Mouse (Mus musculus): Measurements from ENCODE around the gene Bcap31. TPM values are rescaled to one million over a fixed set of nuclear protein-coding genes. Genes with fewer than 3 reads are reported as not detected.

The Bcap31 gene
- polyA plus RNA-seq, 1 experiment from 2014 or later = 188 TPM

DNA sequence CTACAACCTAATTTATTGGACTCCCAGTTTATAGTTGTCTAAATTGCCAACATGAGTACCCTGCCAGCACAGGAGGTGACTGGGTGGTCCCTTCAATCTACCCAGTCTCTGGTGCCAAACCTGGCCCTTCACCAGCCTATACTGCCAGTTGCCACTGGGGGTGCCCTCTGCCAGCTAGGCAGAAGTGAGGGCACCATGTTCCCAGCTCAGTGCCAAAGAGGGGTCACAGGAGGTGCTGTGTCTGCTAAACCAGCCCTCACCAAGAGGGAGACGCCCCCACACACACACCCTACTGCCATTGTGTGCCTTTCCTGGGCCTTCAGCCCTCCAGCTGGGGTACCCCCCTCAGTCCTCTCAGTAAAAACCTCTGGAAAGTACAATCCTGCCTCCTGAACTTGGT, 22.2 kb upstream of the Bcap31 start:
- no peaks in the 10 kb centered on the region for H3K36me3 ChIP-seq (ENCODE audit: control insufficient read depth, insufficient read depth)
- H3K27ac ChIP-seq (ENCODE audit: low read length) = no peak overlapping the region
- no peak overlapping the region for H3K4me3 ChIP-seq (ENCODE audit: low read length)
- H3K9ac ChIP-seq (ENCODE audit: low read length) = no peak overlapping the region
- H3K9me3 ChIP-seq (replicated peaks; ENCODE audit: control insufficient read depth, low read length) = no peaks in the 10 kb centered on the region
- H3K27me3 ChIP-seq (ENCODE audit: control insufficient read depth, insufficient read depth, low read length) = no peaks in the 10 kb centered on the region
- WGBS = 62% methylated on average over 1 of the region's 1 CpGs
- ATAC-seq (replicated peaks; ENCODE audit: extremely low read depth, insufficient read depth, low FRiP score) = no peak
- no peaks in the 10 kb centered on the region for H3K4me1 ChIP-seq (ENCODE audit: control insufficient read depth, insufficient read depth, low read length)
- no peak overlapping the region for H3K4me2 ChIP-seq (ENCODE audit: low read depth, low read length)

GRCm38 (mm10) chrX:73730908-73731307, 14.9 kb upstream of the Bcap31 start:
- 48% methylated on average over 1 of the region's 1 CpGs for WGBS
- H3K4me1 ChIP-seq (ENCODE audit: control insufficient read depth, insufficient read depth, low read length) = no peaks in the 10 kb centered on the region

DNA sequence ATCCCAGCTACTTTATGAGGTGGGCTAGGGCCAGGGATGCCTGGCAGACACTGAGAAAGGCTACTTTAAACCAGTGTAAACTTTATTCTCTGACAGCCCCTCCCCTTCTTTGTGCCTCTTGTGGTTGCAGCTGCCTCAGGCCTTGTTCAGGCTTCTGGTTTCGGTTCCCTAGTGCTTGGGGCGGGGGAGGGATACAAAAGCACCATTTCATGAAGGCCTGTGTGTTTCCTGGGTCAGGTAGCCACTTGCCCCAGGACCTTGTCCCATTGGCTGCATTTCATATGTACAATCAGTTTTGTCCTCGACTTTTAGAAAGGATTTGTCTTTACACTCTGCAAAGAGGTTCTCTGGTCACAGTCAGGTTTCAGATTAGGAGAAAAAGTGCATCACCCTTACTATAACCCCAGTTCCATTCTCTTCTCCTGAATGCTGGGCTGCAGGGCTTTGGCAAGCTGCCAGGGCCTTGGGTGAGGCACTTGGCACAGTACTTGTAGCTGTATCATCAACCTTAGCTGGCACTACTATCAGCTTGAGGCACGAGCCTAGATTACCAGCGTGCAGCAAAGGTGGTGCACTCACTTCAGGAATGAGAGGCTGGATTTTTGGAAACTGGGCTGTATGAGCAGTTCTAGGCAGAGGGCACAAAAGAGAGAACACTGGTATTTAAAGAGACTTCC, 2.8 kb upstream of the Bcap31 start:
- ATAC-seq (replicated peaks; ENCODE audit: extremely low read depth, insufficient read depth, low FRiP score) = no peak
- Histone ChIP-seq H3K4me2 (ENCODE audit: low read depth, low read length) (peak overlapping the region; percentile 76), H3K9me3 (replicated peaks; ENCODE audit: control insufficient read depth, low read length) (no peaks in the 10 kb centered on the region), H3K9ac (ENCODE audit: low read length) (peak overlapping the region; percentile 18), H3K4me1 (ENCODE audit: control insufficient read depth, insufficient read depth, low read length) (peaks cover 29% of the 10 kb centered on the region), H3K27me3 (ENCODE audit: control insufficient read depth, insufficient read depth, low read length) (no peaks in the 10 kb centered on the region), H3K4me3 (ENCODE audit: low read length) (peak overlapping the region; percentile 65), H3K36me3 (ENCODE audit: control insufficient read depth, insufficient read depth) (peaks cover 6% of the 10 kb centered on the region; the same call in 1 of the 2 replicates), H3K27ac (ENCODE audit: low read length) (peak overlapping the region; percentile 70)
- WGBS = 19% methylated on average over 5 of the region's 5 CpGs

More at GRCm38 (mm10) chrX:73730908-73731307, 14.9 kb upstream of the Bcap31 start:
- H3K36me3 ChIP-seq (ENCODE audit: control insufficient read depth, insufficient read depth) = peaks cover 4% of the 10 kb centered on the region; the same call in 1 of the 2 replicates
- H3K9me3 ChIP-seq (replicated peaks; ENCODE audit: control insufficient read depth, low read length) = no peaks in the 10 kb centered on the region
- H3K27me3 ChIP-seq (ENCODE audit: control insufficient read depth, insufficient read depth, low read length) = no peaks in the 10 kb centered on the region
- H3K27ac ChIP-seq (ENCODE audit: low read length) = no peak overlapping the region
- H3K4me2 ChIP-seq (ENCODE audit: low read depth, low read length) = no peak overlapping the region
- ATAC-seq (replicated peaks; ENCODE audit: extremely low read depth, insufficient read depth, low FRiP score) = no peak
- H3K9ac ChIP-seq (ENCODE audit: low read length) = no peak overlapping the region
- H3K4me3 ChIP-seq (ENCODE audit: low read length) = no peak overlapping the region

- Histone ChIP-seq H3K9me3 (replicated peaks; ENCODE audit: control insufficient read depth, low read length) (no peaks in the 10 kb centered on the region), H3K27ac (ENCODE audit: low read length) (peak overlapping the region; percentile 70), H3K36me3 (ENCODE audit: control insufficient read depth, insufficient read depth) (peaks cover 6% of the 10 kb centered on the region; the same call in 1 of the 2 replicates), H3K4me1 (ENCODE audit: control insufficient read depth, insufficient read depth, low read length) (peaks cover 29% of the 10 kb centered on the region), H3K4me3 (ENCODE audit: low read length) (peak overlapping the region; percentile 65), H3K9ac (ENCODE audit: low read length) (peak overlapping the region; percentile 18), H3K4me2 (ENCODE audit: low read depth, low read length) (peak overlapping the region; percentile 76), H3K27me3 (ENCODE audit: control insufficient read depth, insufficient read depth, low read length) (no peaks in the 10 kb centered on the region)
- ATAC-seq (replicated peaks; ENCODE audit: extremely low read depth, insufficient read depth, low FRiP score) = no peak
- 48% methylated on average over 3 of the region's 3 CpGs for WGBS
Observed at GRCm38 (mm10) chrX:73718271-73718670, 2.3 kb upstream of the Bcap31 start.

DNA sequence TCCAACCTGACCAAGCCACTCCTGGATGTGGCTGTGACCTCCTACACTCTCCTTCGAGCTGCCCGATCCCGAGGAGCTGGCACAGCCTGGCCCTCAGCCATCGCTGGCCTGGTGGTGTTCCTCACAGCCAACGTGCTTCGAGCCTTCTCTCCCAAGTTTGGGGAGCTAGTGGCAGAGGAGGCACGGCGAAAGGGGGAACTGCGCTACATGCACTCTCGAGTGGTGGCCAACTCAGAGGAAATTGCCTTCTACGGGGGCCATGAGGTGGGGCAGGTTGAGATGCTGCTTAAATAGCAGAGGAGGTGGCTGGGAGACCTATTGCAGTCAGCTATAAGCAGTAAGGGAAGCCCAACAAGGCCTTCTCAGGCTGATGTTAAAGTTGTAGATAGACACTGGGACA, 1.7 kb upstream of the Bcap31 start:
- ATAC-seq (replicated peaks; ENCODE audit: extremely low read depth, insufficient read depth, low FRiP score) = no peak
- H3K9ac ChIP-seq (ENCODE audit: low read length) = peak overlapping the region; percentile 77; the same call in 1 of the 2 replicates
- 58% methylated on average over 11 of the region's 11 CpGs for WGBS
- H3K4me3 ChIP-seq (ENCODE audit: low read length) = peak overlapping the region; percentile 65
- H3K36me3 ChIP-seq (ENCODE audit: control insufficient read depth, insufficient read depth) = peaks cover 6% of the 10 kb centered on the region; the same call in 1 of the 2 replicates
- H3K9me3 ChIP-seq (replicated peaks; ENCODE audit: control insufficient read depth, low read length) = no peaks in the 10 kb centered on the region
- H3K27ac ChIP-seq (ENCODE audit: low read length) = peak overlapping the region; percentile 37; the same call in 1 of the 2 replicates
- no peaks in the 10 kb centered on the region for H3K27me3 ChIP-seq (ENCODE audit: control insufficient read depth, insufficient read depth, low read length)
- peaks cover 29% of the 10 kb centered on the region for H3K4me1 ChIP-seq (ENCODE audit: control insufficient read depth, insufficient read depth, low read length)
- H3K4me2 ChIP-seq (ENCODE audit: low read depth, low read length) = peak overlapping the region; percentile 76

DNA sequence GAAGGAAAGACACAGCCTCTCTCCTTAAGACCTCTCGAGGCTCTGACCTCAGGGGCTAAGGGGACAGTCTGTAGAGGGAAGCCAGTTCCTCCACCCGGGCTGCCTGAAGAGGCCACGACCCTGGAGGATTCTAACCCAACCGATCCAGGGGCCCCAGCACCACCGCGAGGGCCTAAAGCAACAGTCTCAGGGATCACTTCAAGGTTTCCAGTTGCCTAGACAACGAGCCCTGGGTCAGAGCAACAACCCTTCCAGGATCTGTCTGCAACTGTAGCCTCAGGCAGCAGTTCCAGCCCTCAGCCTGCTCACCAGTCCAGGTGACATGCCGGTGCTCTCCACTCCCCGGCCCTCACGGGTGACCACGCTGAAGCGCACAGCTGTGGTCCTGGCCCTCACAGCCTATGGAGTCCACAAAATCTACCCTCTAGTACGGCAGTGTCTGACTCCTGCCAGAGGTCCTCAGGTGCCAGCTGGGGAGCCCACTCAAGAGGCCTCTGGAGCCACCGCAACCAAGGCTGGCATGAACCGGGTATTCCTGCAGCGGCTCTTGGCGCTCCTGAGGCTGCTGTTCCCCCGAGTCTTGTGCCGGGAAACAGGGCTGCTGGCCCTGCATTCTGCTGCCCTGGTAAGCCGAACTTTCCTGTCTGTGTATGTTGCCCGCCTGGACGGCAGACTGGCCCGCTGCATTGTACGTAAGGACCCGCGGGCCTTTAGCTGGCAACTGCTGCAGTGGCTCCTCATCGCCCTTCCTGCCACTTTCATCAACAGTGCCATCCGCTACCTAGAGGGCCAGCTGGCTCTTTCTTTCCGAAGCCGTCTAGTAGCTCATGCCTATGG, 952 bp upstream of the Bcap31 start:
- Histone ChIP-seq H3K36me3 (ENCODE audit: control insufficient read depth, insufficient read depth) (peaks cover 10% of the 10 kb centered on the region; the same call in 1 of the 2 replicates), H3K4me2 (ENCODE audit: low read depth, low read length) (peak overlapping the region; percentile 76)
- peak; percentile 11; the same call in 1 of the 2 replicates for ATAC-seq (replicated peaks; ENCODE audit: extremely low read depth, insufficient read depth, low FRiP score)

GRCm38 (mm10) chrX:73715476-73716108, 383 bp downstream of the Bcap31 start:
- peak overlapping the region; percentile 66 for H3K9ac ChIP-seq (ENCODE audit: low read length)
- no peaks in the 10 kb centered on the region for H3K27me3 ChIP-seq (ENCODE audit: control insufficient read depth, insufficient read depth, low read length)
- whole genome bisulfite sequencing = 13% methylated on average over 21 of the region's 21 CpGs
- H3K4me3 ChIP-seq (ENCODE audit: low read length) = peak overlapping the region; percentile 65
- peak overlapping the region; percentile 81 for H3K27ac ChIP-seq (ENCODE audit: low read length)
- H3K9me3 ChIP-seq (replicated peaks; ENCODE audit: control insufficient read depth, low read length) = no peaks in the 10 kb centered on the region
- peak; percentile 15 for ATAC-seq (replicated peaks; ENCODE audit: extremely low read depth, insufficient read depth, low FRiP score)
- peaks cover 29% of the 10 kb centered on the region for H3K4me1 ChIP-seq (ENCODE audit: control insufficient read depth, insufficient read depth, low read length)
- peaks cover 8% of the 10 kb centered on the region for H3K36me3 ChIP-seq (ENCODE audit: control insufficient read depth, insufficient read depth)
- H3K4me2 ChIP-seq (ENCODE audit: low read depth, low read length) = peak overlapping the region; percentile 67

More for the DNA sequence above, 952 bp upstream of the Bcap31 start:
- Histone ChIP-seq H3K27me3 (ENCODE audit: control insufficient read depth, insufficient read depth, low read length) (no peaks in the 10 kb centered on the region), H3K4me1 (ENCODE audit: control insufficient read depth, insufficient read depth, low read length) (peaks cover 29% of the 10 kb centered on the region), H3K4me3 (ENCODE audit: low read length) (peak overlapping the region; percentile 65), H3K27ac (ENCODE audit: low read length) (peak overlapping the region; percentile 87), H3K9me3 (replicated peaks; ENCODE audit: control insufficient read depth, low read length) (no peaks in the 10 kb centered on the region), H3K9ac (ENCODE audit: low read length) (peak overlapping the region; percentile 77)
- 29% methylated on average over 30 of the region's 30 CpGs for WGBS

GRCm38 (mm10) chrX:73700472-73700871, 15.5 kb downstream of the Bcap31 start:
- no peak for ATAC-seq (replicated peaks; ENCODE audit: extremely low read depth, insufficient read depth, low FRiP score)
- 0 out of 2 replicates have a peak, but pooled peaks cover 4% of the 10 kb centered on the region for H3K36me3 ChIP-seq (ENCODE audit: control insufficient read depth, insufficient read depth)
- no peak overlapping the region for H3K27ac ChIP-seq (ENCODE audit: low read length)
- no peak overlapping the region for H3K4me3 ChIP-seq (ENCODE audit: low read length)
- H3K4me2 ChIP-seq (ENCODE audit: low read depth, low read length) = no peak overlapping the region
- H3K9ac ChIP-seq (ENCODE audit: low read length) = no peak overlapping the region
- no peaks in the 10 kb centered on the region for H3K27me3 ChIP-seq (ENCODE audit: control insufficient read depth, insufficient read depth, low read length)
- H3K4me1 ChIP-seq (ENCODE audit: control insufficient read depth, insufficient read depth, low read length) = no peaks in the 10 kb centered on the region
- H3K9me3 ChIP-seq (replicated peaks; ENCODE audit: control insufficient read depth, low read length) = no peaks in the 10 kb centered on the region
- 82% methylated on average over 1 of the region's 1 CpGs for WGBS

Measured in heart, embryonic 16.5 days (tissue).